Mouse (Mus musculus): Measurements from ENCODE around the gene BC025920.

DNA sequence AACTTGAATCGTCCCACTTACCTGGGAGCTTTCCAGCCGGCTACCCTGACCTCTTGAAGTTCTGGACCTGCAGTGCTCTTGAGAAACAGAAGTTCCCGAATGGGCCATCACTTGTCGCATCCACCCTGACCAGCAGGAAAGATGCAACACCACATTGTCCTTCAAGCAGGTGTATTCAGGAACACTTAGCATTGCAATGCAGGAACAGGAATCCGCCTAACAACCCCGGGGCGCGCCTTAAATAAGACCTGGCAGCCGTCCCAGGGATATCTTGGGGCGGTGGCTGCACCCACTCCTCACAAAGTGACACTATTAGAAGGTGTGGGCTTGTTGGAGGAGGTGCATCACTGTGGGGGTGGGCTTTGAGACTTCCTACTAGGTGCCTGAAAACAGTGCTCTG is 49.1 kb downstream of the BC025920 start:
- TF ChIP-seq CTCF (IDR thresholded peaks at IDR 0.05; ENCODE audit: low read depth, low read length) (no peak), POLR2A (IDR thresholded peaks at IDR 0.05; ENCODE audit: extremely low read depth, insufficient read depth, low read length) (no peak)

All from liver, adult 2 months (tissue).